Mouse (Mus musculus) right cerebral cortex, postnatal 25 days (tissue): ENCODE measurements around the gene Bid.
"Not testable (repeated sequence)": the region's sequence is repeated elsewhere in the genome, so short reads cannot be mapped to it uniquely, and the experiment has no call there.

ENCODE experiments used
- DNase-seq: peaks from one replicate; pipeline ENCODE4 v3.0.0; 2022

The Bid gene

GRCm38 (mm10) chr6:120901776-120902645 lies 14.6 kb downstream of the Bid start:
- DNase-seq: no peak

- peak; percentile 26 for DNase-seq
These were observed 18.3 kb downstream of the Bid start for GRCm38 (mm10) chr6:120898188-120898833.

- DNase-seq: no peak
These were observed 22.1 kb downstream of the Bid start for GRCm38 (mm10) chr6:120894524-120894923.

- DNase-seq: no peak
These were observed 22.6 kb downstream of the Bid start for GRCm38 (mm10) chr6:120894089-120894488.

- DNase-seq: no peak
These were observed 30.0 kb downstream of the Bid start for GRCm38 (mm10) chr6:120886696-120887095.

GRCm38 (mm10) chr6:120884436-120884835 lies 32.2 kb downstream of the Bid start:
- no peak for DNase-seq

GRCm38 (mm10) chr6:120879046-120879445 lies 37.6 kb downstream of the Bid start:
- DNase-seq: no peak

- DNase-seq: no peak
These were observed 42.8 kb downstream of the Bid start for GRCm38 (mm10) chr6:120873874-120874273.

- DNase-seq: no peak
These were observed 45.4 kb downstream of the Bid start for GRCm38 (mm10) chr6:120871286-120871685.

- DNase-seq: peak; percentile 19
These were observed 47.8 kb downstream of the Bid start for GRCm38 (mm10) chr6:120868824-120869223.

- no peak for DNase-seq
These were observed 50.4 kb downstream of the Bid start for GRCm38 (mm10) chr6:120866051-120866814.

GRCm38 (mm10) chr6:120860079-120860478 lies 56.6 kb downstream of the Bid start:
- no peak for DNase-seq

- peak; percentile 55 for DNase-seq
These were observed 58.4 kb downstream of the Bid start for GRCm38 (mm10) chr6:120858217-120858711.

- no peak for DNase-seq
These were observed 62.2 kb downstream of the Bid start for GRCm38 (mm10) chr6:120854413-120854812.

GRCm38 (mm10) chr6:120850720-120851119 lies 65.9 kb downstream of the Bid start:
- not testable (repeated sequence) for DNase-seq
